ENCODE assay signal across 13 mouse cellular contexts in genomic region chr10:5234721-5235501, GRCm38 (mm10).
DNase-seq lines count a peak whose midpoint lies in the region; ATAC-seq and TF ChIP-seq lines count a peak whose summit lies in the region.
"Had no signal": no experiment of that assay in that cellular context is flagged by ENCODE, and none has a peak within 500 bp of the region (broad histone marks: within the 10 kb centered on the region; RNA-seq: fewer than 3 reads in every experiment).

No protein-coding gene starts in this region.

- no peaks in the 10 kb centered on the region for H3K36me3 ChIP-seq in kidney, postnatal 0 days (ENCODE audit: insufficient read depth, low read length)
- peaks cover 15% of the 10 kb centered on the region; the same call in 1 of the 2 replicates for H3K36me3 ChIP-seq in embryonic facial prominence, embryonic 13.5 days
- no peaks in the 10 kb centered on the region for H3K36me3 ChIP-seq in limb, embryonic 11.5 days (ENCODE audit: control insufficient read depth, insufficient read depth, low read length)
- H3K36me3 ChIP-seq: hindbrain, embryonic 12.5 days had no signal

- no peaks in the 10 kb centered on the region for H3K27me3 ChIP-seq in kidney, postnatal 0 days (ENCODE audit: insufficient read depth, low read length)
- H3K27me3 ChIP-seq in embryonic facial prominence, embryonic 13.5 days = no peaks in the 10 kb centered on the region
- H3K27me3 ChIP-seq in limb, embryonic 11.5 days (ENCODE audit: control insufficient read depth, insufficient read depth, low read length) = no peaks in the 10 kb centered on the region
- H3K27me3 ChIP-seq: hindbrain, embryonic 12.5 days had no signal

- H3K9ac ChIP-seq in kidney, postnatal 0 days (ENCODE audit: low read depth, low read length) = no peak overlapping the region
- no peak overlapping the region for H3K9ac ChIP-seq in embryonic facial prominence, embryonic 13.5 days
- H3K9ac ChIP-seq in limb, embryonic 11.5 days (ENCODE audit: low read length) = no peak overlapping the region
- H3K9ac ChIP-seq: hindbrain, embryonic 12.5 days had no signal

- ATAC-seq in kidney, postnatal 0 days (replicated peaks; ENCODE audit: low FRiP score, low read depth) = no peak
- peak; percentile 60; the same call in 1 of the 2 replicates for ATAC-seq in embryonic facial prominence, embryonic 13.5 days (ENCODE audit: insufficient number of reproducible peaks, insufficient read depth, low FRiP score, low TSS enrichment, low read depth)
- ATAC-seq in limb, embryonic 11.5 days (ENCODE audit: insufficient number of reproducible peaks, low FRiP score, low TSS enrichment, low read depth) = peak; percentile 57; the same call in 1 of the 2 replicates
- no peak for ATAC-seq in inflammation-experienced regulatory T-cells, adult 6 months

- H3K4me1 ChIP-seq in kidney, postnatal 0 days (replicated peaks; ENCODE audit: insufficient read depth, low read length) = 0 out of 2 replicates have a peak, but pooled peaks cover 9% of the 10 kb centered on the region
- H3K4me1 ChIP-seq in embryonic facial prominence, embryonic 13.5 days = peaks cover 18% of the 10 kb centered on the region
- H3K4me1 ChIP-seq in limb, embryonic 11.5 days (ENCODE audit: control insufficient read depth, insufficient read depth, low read length) = no peaks in the 10 kb centered on the region
- H3K4me1 ChIP-seq: heart, embryonic 10.5 days; hindbrain, embryonic 12.5 days had no signal

- WGBS in kidney, postnatal 0 days = 70% methylated on average over 9 of the region's 9 CpGs
- WGBS in embryonic facial prominence, embryonic 13.5 days = 33% methylated on average over 9 of the region's 9 CpGs
- WGBS in limb, embryonic 11.5 days = 51% methylated on average over 9 of the region's 9 CpGs

- H3K27ac ChIP-seq in kidney, postnatal 0 days = no peak overlapping the region
- peak overlapping the region; percentile 67 for H3K27ac ChIP-seq in embryonic facial prominence, embryonic 13.5 days
- H3K27ac ChIP-seq in limb, embryonic 11.5 days (replicated peaks; ENCODE audit: low read depth, low read length) = 0 out of 2 replicates have a peak overlapping the region, but pooled peaks have one; percentile 1
- H3K27ac ChIP-seq: heart, embryonic 10.5 days; hindbrain, embryonic 12.5 days had no signal

- H3K4me2 ChIP-seq in kidney, postnatal 0 days (ENCODE audit: low read length) = no peak overlapping the region
- H3K4me2 ChIP-seq in embryonic facial prominence, embryonic 13.5 days = peak overlapping the region; percentile 18
- no peak overlapping the region for H3K4me2 ChIP-seq in limb, embryonic 11.5 days (ENCODE audit: low read depth, severe bottlenecking)
- H3K4me2 ChIP-seq: hindbrain, embryonic 12.5 days had no signal

- peak; percentile 46 for DNase-seq in kidney, postnatal 0 days (ENCODE audit: low spot score)
- no peak for DNase-seq in kidney, postnatal 14 days
- peak; percentile 70 for DNase-seq in brain, adult 2 months (ENCODE audit: low read depth, low spot score)
- peak; percentile 31 for DNase-seq in limb, embryonic 11.5 days (ENCODE audit: low spot score)
- DNase-seq in thymus, postnatal 4 days = no peak
- no peak for DNase-seq in urinary bladder, postnatal 10 days (ENCODE audit: low spot score)
- DNase-seq: kidney, adult 2 months; lung, adult 18-20 months; thymus, adult 2 months had no signal

- no peak for TF ChIP-seq CTCF in kidney, postnatal 0 days (IDR thresholded peaks at IDR 0.05; ENCODE audit: low read depth)

- no peaks in the 10 kb centered on the region for H3K9me3 ChIP-seq in kidney, postnatal 0 days (replicated peaks; ENCODE audit: low read length)
- no peaks in the 10 kb centered on the region for H3K9me3 ChIP-seq in embryonic facial prominence, embryonic 13.5 days
- H3K9me3 ChIP-seq in limb, embryonic 11.5 days (ENCODE audit: control insufficient read depth, low read length) = no peaks in the 10 kb centered on the region
- H3K9me3 ChIP-seq: heart, embryonic 10.5 days; hindbrain, embryonic 12.5 days had no signal

- no peak overlapping the region for H3K4me3 ChIP-seq in kidney, postnatal 0 days (replicated peaks; ENCODE audit: low read depth, low read length)
- H3K4me3 ChIP-seq in embryonic facial prominence, embryonic 13.5 days = no peak overlapping the region
- H3K4me3 ChIP-seq in limb, embryonic 11.5 days (ENCODE audit: low read depth, low read length) = no peak overlapping the region
- H3K4me3 ChIP-seq: heart, embryonic 10.5 days; hindbrain, embryonic 12.5 days had no signal

Comparison
In these comparisons a context has a peak if more than half of its experiments do, and no peak if none do; other contexts are left out.
1. DNase-seq: peak in kidney, postnatal 0 days (single experiment), brain, adult 2 months (single experiment) and limb, embryonic 11.5 days (single experiment); none in kidney, postnatal 14 days (single experiment), thymus, postnatal 4 days (single experiment) and urinary bladder, postnatal 10 days (single experiment).
2. ATAC-seq: peak in embryonic facial prominence, embryonic 13.5 days (single experiment) and limb, embryonic 11.5 days (single experiment); none in kidney, postnatal 0 days (single experiment) and inflammation-experienced regulatory T-cells, adult 6 months (single experiment).